Mouse (Mus musculus) ovary, adult 18-20 months (tissue): ENCODE results near the gene Stard3.

Experiments
- DNase-seq: peaks from one replicate; pipeline ENCODE4 v3.0.0; 2022; ENCODE audit warnings: low spot score, mixed read lengths

The Stard3 gene

GRCm38 (mm10) chr11:98348083-98348961 lies 9.8 kb upstream of the Stard3 start, which contains the start of gene Ppp1r1b:
TSS of gene Ppp1r1b (plus strand) at chr11:98348404.
- DNase-seq = no peak

GRCm38 (mm10) chr11:98349308-98349707 lies 8.9 kb upstream of the Stard3 start:
- no peak for DNase-seq

DNA sequence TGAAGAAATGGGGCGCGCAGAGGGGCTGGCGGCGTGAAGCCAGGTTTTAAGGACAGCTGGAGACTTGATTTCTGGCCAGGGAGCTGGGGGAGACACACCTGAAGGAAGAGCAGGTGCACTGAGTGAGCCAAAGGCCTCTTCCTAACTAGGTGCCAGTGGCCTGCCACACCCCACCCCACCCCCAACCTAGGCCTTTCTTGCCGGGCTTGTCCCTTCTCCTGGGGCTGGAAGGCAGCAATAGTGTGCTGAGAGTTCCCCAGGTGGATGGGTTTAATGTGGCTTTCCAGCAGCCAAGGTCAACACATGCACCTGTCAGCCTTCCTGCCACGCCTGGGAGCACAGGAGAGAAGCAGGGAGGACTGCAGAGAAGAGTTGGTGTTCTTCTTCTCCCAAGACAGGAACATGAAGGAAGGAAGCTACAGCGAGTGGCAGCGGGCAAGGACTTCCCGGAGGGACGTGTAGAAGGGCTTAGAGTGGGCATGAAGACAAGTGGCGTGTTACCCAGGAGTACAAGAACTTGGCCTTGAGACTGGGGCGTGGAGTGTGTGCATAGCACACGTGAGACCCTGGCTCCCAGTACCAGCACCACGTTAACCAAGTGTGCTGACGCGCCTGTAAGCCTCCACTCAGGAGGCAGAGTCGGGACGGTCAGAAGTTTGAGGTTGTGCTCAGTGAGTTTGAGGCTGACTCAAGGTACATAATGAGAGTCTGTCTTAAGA lies 5.7 kb upstream of the Stard3 start:
- no peak for DNase-seq

DNA sequence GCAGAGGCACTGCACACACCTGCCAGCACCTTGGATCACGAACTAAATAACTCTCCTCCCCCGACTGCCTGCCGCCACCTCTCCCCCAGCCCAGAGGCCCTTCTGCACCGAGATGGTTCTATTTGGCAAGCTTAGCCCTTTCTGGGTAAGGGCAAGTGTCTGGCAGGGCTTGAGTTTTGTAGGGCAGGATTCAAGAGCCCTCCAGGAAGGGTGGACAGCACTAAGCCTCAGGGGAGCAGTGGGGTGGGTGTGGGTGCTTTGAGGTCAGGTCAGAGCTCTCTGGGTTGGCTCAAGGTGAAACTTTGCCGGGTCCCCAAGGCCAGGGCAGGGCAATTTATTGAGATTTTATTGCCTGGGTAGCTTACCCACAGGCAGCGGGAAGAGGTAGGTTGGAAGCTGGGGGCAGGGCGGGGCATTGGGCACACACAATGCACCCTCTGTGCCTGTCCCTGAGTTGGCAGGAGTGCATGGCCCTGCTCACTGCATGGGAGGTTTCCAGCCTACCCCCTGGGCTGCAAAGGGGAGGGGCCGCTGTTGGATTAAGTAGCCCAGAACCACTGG lies 4.4 kb upstream of the Stard3 start:
- DNase-seq = peak; percentile 39

- no peak for DNase-seq
Measured at GRCm38 (mm10) chr11:98354445-98354844, 3.7 kb upstream of the Stard3 start.

GRCm38 (mm10) chr11:98355732-98356299 lies 2.4 kb upstream of the Stard3 start:
- no peak for DNase-seq

GRCm38 (mm10) chr11:98356625-98357394 lies 1.4 kb upstream of the Stard3 start:
- no peak for DNase-seq

DNA sequence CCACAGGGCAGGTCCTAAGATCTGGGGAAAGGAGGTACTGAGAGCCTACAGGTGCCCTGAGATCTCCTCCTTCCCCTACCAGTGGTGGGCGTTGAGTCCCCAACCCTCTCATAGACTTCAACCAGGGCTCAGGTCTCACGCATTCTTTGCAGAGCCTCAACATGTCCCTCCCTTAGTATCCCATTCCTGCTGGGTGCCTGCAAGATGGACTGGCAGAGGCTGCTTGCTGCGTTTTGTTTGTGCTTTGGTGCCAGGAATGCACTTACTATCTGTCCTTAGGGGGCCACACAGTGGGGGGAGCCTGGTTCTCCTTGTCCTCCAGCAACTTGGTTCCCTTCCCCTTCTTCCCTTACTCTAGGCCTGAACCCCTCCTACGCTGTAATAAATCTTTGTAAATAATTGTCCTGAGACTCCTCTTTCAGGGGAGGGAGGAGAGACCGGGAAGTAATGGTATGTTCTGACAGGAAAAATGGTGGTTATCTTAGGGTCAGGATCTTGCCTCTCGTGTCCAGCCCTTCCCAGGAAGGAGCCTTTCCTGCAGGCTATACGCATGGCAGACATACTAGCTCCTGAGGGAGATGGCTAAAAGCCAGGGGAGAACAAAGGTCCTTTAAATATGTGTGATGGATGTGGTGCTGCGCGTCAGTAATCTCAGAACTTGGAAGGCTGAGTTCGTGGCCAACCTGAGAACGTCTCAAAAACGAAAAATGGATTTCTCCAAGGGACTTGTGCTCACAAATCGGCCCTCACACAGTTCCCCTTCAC lies 590 bp upstream of the Stard3 start:
- DNase-seq = no peak

DNA sequence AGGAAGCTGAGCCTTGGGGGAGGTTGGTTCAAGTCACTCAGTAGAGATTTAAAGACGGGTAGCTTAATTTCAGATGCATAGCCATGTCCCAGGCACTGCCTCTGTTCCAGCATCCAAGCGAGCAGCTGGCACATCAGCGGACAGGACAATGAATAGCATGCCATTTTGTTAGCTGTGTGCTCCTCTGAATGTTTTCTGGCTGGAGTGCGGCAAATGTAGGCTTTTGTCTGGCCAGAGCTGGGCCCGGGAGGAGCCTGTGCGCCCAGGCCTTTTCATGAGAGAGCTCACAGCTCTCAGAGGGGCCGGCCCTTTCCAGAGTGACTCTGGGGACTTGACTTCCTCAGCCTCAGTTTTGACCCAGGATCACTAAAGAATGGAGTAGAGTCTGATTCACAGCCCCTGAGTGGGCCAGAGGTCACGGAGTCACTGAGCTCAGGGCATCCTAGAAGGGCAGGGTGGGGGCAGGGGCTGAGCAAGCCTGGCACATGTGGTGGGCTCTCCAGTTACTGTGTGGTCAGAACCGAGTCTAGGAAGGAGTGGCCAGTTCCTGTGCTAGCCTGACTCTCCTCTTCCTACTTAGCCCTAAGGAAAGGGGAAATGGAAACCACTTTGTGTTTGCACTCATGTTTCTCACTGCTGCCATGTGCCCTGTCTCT lies 2.8 kb downstream of the Stard3 start:
- no peak for DNase-seq

DNA sequence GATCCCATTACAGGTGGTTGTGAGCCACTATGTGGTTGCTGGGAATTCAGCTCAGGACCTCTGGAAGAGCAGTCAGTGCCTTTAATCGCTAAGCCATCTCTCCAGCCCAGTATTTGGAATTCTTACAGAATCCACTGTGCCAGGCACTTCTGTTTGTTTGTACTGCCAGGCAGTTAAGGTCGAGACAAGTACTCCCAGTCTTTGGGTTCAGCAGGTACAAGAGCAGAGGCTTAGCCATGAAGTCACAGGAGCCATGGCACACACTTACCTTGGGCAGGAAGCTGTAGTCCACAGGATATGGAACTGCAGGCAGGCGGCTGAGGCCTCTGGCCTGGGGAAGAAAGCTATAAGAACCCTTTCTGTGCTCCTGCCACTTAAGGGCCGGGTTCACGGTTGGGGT lies 5.6 kb downstream of the Stard3 start:
- DNase-seq = no peak

GRCm38 (mm10) chr11:98364410-98364809 lies 6.2 kb downstream of the Stard3 start:
- DNase-seq = no peak

DNA sequence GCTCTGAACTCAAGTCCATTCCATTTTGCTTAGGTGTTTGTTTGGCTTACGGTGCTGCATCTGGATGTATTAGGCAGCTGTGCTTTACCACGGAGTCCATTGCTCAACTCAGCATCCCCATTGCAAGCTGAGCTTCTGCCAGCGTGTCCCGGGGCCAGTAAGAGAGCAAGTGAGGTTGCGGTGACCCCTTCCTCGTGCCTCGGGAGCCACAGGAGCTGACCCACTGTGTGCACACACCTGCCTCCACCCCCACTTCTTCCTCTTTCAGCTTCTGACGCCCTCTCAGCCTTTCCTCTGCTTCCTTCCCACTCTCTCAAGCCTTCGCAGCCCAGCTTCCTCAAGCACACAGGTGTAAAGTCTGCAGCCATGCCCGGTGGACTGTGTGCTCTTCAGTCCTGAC lies 8.1 kb downstream of the Stard3 start:
- no peak for DNase-seq

GRCm38 (mm10) chr11:98367171-98367862 lies 9.1 kb downstream of the Stard3 start:
- no peak for DNase-seq

DNA sequence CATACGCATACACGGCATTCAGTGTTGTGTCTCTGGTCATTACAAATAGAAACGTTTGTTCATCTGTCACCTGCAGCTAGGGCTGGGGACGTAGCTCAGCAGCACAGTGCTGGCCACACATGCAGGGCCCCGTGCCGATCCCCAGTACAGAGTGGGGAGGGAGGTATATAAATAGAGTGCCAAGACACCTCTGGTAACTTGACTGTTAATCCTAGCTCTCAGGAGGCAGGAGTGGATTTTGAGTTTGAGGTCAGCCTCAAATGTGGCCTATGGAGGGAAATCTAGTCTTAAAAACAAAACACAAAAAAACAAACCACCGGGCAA lies 9.7 kb downstream of the Stard3 start:
- DNase-seq = no peak

GRCm38 (mm10) chr11:98369337-98369736 lies 11.2 kb downstream of the Stard3 start:
- DNase-seq = no peak

GRCm38 (mm10) chr11:98370588-98370987 lies 12.4 kb downstream of the Stard3 start:
- no peak for DNase-seq

DNA sequence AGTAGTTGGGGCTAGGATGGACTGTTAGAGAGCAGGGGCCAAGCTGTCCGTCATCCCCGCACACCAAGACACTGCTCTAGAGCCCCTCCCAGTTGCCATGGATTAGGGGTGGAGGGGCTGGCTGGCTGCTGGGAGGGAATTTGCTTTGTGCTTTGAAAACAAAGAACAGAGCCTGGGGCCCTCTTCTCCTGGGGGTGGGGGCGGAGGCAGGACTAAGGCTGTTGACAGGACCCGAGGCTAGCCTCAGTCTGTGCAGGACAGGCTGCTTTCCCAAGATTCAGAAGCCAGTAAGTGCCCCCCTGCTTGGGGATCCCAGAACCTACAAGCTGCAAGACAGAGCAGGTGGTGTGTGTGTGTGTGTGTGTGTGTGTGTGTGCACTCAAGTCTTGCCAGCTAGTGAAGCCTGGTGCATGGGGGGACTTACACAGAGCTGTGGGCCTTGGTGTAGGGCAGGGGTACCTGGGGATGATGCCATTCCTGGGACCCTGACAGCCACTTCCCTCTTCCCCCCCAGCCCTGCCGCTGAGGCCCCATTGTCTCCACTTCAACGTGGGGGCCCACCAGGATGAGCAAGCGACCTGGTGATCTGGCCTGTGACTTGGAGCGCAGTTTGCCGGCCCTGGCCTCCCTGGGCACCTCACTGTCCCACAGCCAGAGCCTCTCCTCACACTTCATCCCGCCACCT lies 13.5 kb downstream of the Stard3 start:
- DNase-seq = no peak

GRCm38 (mm10) chr11:98372406-98372805 lies 14.2 kb downstream of the Stard3 start:
- no peak for DNase-seq

GRCm38 (mm10) chr11:98373244-98373643 lies 15.1 kb downstream of the Stard3 start:
- DNase-seq = no peak
